Mouse (Mus musculus) right cerebral cortex, adult 2 months (tissue): Measurements from ENCODE around the gene Ggcx.
"Not testable (repeated sequence)": the region's sequence is repeated elsewhere in the genome, so short reads cannot be mapped to it uniquely, and the experiment has no call there.

Source experiments
- DNase-seq, 2 experiments: peaks; one replicate each; pipeline ENCODE4 v3.0.0; 2021 to 2022; ENCODE audit warnings: low spot score in 2 of 2

The Ggcx gene

GRCm38 (mm10) chr6:72462550-72463257, 48.6 kb downstream of the Ggcx start:
- not testable (repeated sequence) for DNase-seq

GRCm38 (mm10) chr6:72465361-72466157, 51.5 kb downstream of the Ggcx start:
- DNase-seq = no peak

- no peak for DNase-seq
Observed at GRCm38 (mm10) chr6:72466171-72466570, 52.1 kb downstream of the Ggcx start.

- DNase-seq = peak in 1 of 2 experiments; percentile 9
Observed at GRCm38 (mm10) chr6:72473264-72474041, 59.3 kb downstream of the Ggcx start.

GRCm38 (mm10) chr6:72475221-72475985, 61.3 kb downstream of the Ggcx start:
- DNase-seq = peak; percentile 59

GRCm38 (mm10) chr6:72476836-72477235, 62.7 kb downstream of the Ggcx start:
- no peak for DNase-seq

GRCm38 (mm10) chr6:72477621-72478020, 63.5 kb downstream of the Ggcx start:
- no peak for DNase-seq

GRCm38 (mm10) chr6:72478691-72479090, 64.6 kb downstream of the Ggcx start:
- DNase-seq = not testable (repeated sequence)

- DNase-seq = no peak
Observed at GRCm38 (mm10) chr6:72479645-72480421, 65.7 kb downstream of the Ggcx start.

GRCm38 (mm10) chr6:72480422-72480702, 66.3 kb downstream of the Ggcx start:
- no peak for DNase-seq
